Mouse (Mus musculus): ENCODE measurements around the gene Mturn. TPM values are rescaled to one million over a fixed set of nuclear protein-coding genes. Genes with fewer than 3 reads are reported as not detected.

Gene Mturn
- 10 to 100 TPM in 1 of 2 experiments, 1 to 10 TPM in 1; 9.4 to 13.9 TPM for polyA plus RNA-seq (2017; shearing (Covaris generic))

GRCm38 (mm10) chr6:54680891-54681745 lies at the start of gene Mturn:
TSS of gene Mturn (plus strand) at chr6:54681624.

Other genes starting within 250 kb of the Mturn start
- gene Scrn1, start 115.1 kb upstream of the Mturn start, polyA plus RNA-seq (2017; shearing (Covaris generic)): under 1 TPM in 1 of 2 experiments, not detected in 1; 0.60 TPM
- 1 to 10 TPM; 2.1 to 2.5 TPM for gene Plekha8, start 86.5 kb upstream of the Mturn start, polyA plus RNA-seq (2017; shearing (Covaris generic))
- under 1 TPM in 1 of 2 experiments, not detected in 1; 0.53 TPM for gene Fkbp14, start 84.3 kb upstream of the Mturn start, polyA plus RNA-seq (2017; shearing (Covaris generic))
- 100 to 1,000 TPM; 118 to 159 TPM for gene Znrf2, start 135.3 kb downstream of the Mturn start, polyA plus RNA-seq (2017; shearing (Covaris generic))